In the genomic region with DNA sequence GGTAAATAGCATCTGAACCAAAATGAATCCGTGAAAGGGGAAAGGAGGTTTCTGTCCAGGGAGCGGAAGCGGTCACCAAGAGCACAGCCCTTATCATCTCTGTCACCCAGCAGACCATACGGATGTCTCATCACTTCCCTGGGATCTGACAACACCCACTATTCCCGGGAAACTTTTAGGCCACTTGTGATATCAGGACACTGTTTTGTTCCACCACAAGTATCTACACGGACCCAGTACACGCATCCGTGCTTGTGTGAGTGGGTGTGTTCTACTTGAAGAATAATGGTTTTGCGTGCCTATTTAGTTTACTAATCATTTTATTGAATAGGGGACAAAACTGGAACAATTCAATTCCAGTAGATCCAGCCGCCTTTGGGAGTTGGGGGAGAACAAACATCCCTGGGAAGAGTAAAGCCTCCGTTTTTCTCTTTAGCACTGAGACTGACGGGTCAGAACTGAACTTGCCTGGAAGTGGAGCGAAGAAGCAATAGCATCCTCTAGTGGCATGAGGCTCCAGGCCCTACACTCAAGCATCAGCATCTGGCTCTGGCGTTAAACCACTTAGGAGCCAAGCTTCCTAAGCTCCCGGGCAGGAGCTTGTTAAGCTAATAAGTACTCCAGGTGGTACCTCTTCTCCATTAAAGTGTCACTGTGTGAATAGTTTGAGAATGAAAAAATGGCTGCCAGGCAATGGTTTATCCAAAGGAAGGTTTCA, we compare ENCODE assay signal across 9 mouse cellular contexts. TPM values are rescaled to one million over a fixed set of nuclear protein-coding genes. Genes with fewer than 3 reads are reported as not detected.
A peak's percentile ranks its signal among the peaks of the same experiment; 100 is the strongest.
DNase-seq lines count a peak whose midpoint lies in the region; ATAC-seq lines count a peak whose summit lies in the region.
"Had no signal": no experiment of that assay in that cellular context is flagged by ENCODE, and none has a peak within 500 bp of the region (broad histone marks: within the 10 kb centered on the region; RNA-seq: fewer than 3 reads in every experiment).

No protein-coding gene starts in this region.

- no peaks in the 10 kb centered on the region for H3K4me1 ChIP-seq in liver, embryonic 12.5 days
- H3K4me1 ChIP-seq in limb, embryonic 10.5 days: no peaks in the 10 kb centered on the region

- no peak overlapping the region for H3K27ac ChIP-seq in liver, embryonic 12.5 days
- no peak overlapping the region for H3K27ac ChIP-seq in limb, embryonic 10.5 days
- H3K27ac ChIP-seq: macrophage had no signal

- no peak overlapping the region for H3K4me3 ChIP-seq in liver, embryonic 12.5 days
- H3K4me3 ChIP-seq in limb, embryonic 10.5 days: no peak overlapping the region

- H3K9me3 ChIP-seq in liver, embryonic 12.5 days (replicated peaks): no peaks in the 10 kb centered on the region
- H3K9me3 ChIP-seq in limb, embryonic 10.5 days (replicated peaks): no peaks in the 10 kb centered on the region

- no peaks in the 10 kb centered on the region for H3K36me3 ChIP-seq in liver, embryonic 12.5 days
- H3K36me3 ChIP-seq in limb, embryonic 10.5 days: no peaks in the 10 kb centered on the region

- ATAC-seq in liver, embryonic 12.5 days: no peak
- ATAC-seq in monocyte, adult 5-6 weeks (replicated peaks; ENCODE audit: insufficient number of reproducible peaks, low FRiP score, low TSS enrichment, poor library complexity, severe bottlenecking): no peak

- no peaks in the 10 kb centered on the region for H3K27me3 ChIP-seq in liver, embryonic 12.5 days (replicated peaks)
- no peaks in the 10 kb centered on the region for H3K27me3 ChIP-seq in limb, embryonic 10.5 days (ENCODE audit: low read depth, poor library complexity, severe bottlenecking)

- WGBS in liver, embryonic 12.5 days (ENCODE audit: insufficient replicate concordance): 54% methylated on average over 15 of the region's 15 CpGs
- WGBS in limb, embryonic 10.5 days: 63% methylated on average over 15 of the region's 15 CpGs

- H3K4me2 ChIP-seq in liver, embryonic 12.5 days: no peak overlapping the region

- DNase-seq in liver: peak; percentile 7
- DNase-seq in cerebellum, postnatal 14 days: peak; percentile 53 to 61
- peak; percentile 52 to 55 for DNase-seq in heart, adult 18-20 months
- DNase-seq in kidney, adult 9 months: peak; percentile 61
- peak; percentile 53 for DNase-seq in limb, embryonic 10.5 days (ENCODE audit: low spot score)
- peak; percentile 58 for DNase-seq in retina, embryonic 14.5 days (ENCODE audit: low spot score)

- H3K9ac ChIP-seq in liver, embryonic 12.5 days: no peak overlapping the region

RNA-seq across cellular contexts. Expression of a gene that starts 5.4 kb away (rescaled TPM):
- polyA plus RNA-seq in liver, embryonic 12.5 days (2016; fragmentation: Nextera tagmentation; extraction: Ambion mirVana): not detected in 2 replicates
- 1 to 10 TPM; 2.3 to 7.9 TPM for total RNA-seq in heart, adult 18-20 months (2021)
- 0.05 TPM in 1 of 2 replicates, not detected in the other for polyA plus RNA-seq in limb, embryonic 10.5 days (2016; fragmentation: Nextera tagmentation; extraction: Ambion mirVana)
- total RNA-seq in monocyte, adult 5-6 weeks (2017): not detected in 3 replicates
- polyA plus RNA-seq: macrophage had no signal

RNA-seq across cellular contexts. Expression of a gene that starts 39.4 kb away (rescaled TPM):
- polyA plus RNA-seq in liver, embryonic 12.5 days (2016; fragmentation: Nextera tagmentation; extraction: Ambion mirVana): 0.85 and 1.0 TPM in 2 replicates
- 1 to 10 TPM; 6.9 to 10.0 TPM for total RNA-seq in heart, adult 18-20 months (2021)
- 0.49 and 0.95 TPM in 2 replicates for polyA plus RNA-seq in limb, embryonic 10.5 days (2016; fragmentation: Nextera tagmentation; extraction: Ambion mirVana)
- 8.2 to 42.9 TPM (median 22.5 TPM) in 3 replicates for total RNA-seq in monocyte, adult 5-6 weeks (2017)

RNA-seq across cellular contexts. Expression of a gene that starts 47.5 kb away (rescaled TPM):
- 532 and 540 TPM in 2 replicates for polyA plus RNA-seq in liver, embryonic 12.5 days (2016; fragmentation: Nextera tagmentation; extraction: Ambion mirVana)
- total RNA-seq in heart, adult 18-20 months (2021): 100 to 1,000 TPM; 208 to 218 TPM
- polyA plus RNA-seq in limb, embryonic 10.5 days (2016; fragmentation: Nextera tagmentation; extraction: Ambion mirVana): 460 and 572 TPM in 2 replicates
- total RNA-seq in monocyte, adult 5-6 weeks (2017): 582 to 671 TPM (median 653 TPM) in 3 replicates

Comparison
In these comparisons a context has a peak if more than half of its experiments do, and no peak if none do; other contexts are left out.
1. DNase-seq: peak in every context shown above with its lines; median percentile 61 in kidney, adult 9 months; 58 in retina, embryonic 14.5 days; 57 in cerebellum, postnatal 14 days; 54 in heart, adult 18-20 months; 53 in limb, embryonic 10.5 days; 7 in liver.